Mouse (Mus musculus): Measurements from ENCODE around the gene Adh4.
A peak's percentile ranks its signal among the peaks of the same experiment; 100 is the strongest.
"Not testable (repeated sequence)": the region's sequence is repeated elsewhere in the genome, so short reads cannot be mapped to it uniquely, and the experiment has no call there.

Gene Adh4

DNA sequence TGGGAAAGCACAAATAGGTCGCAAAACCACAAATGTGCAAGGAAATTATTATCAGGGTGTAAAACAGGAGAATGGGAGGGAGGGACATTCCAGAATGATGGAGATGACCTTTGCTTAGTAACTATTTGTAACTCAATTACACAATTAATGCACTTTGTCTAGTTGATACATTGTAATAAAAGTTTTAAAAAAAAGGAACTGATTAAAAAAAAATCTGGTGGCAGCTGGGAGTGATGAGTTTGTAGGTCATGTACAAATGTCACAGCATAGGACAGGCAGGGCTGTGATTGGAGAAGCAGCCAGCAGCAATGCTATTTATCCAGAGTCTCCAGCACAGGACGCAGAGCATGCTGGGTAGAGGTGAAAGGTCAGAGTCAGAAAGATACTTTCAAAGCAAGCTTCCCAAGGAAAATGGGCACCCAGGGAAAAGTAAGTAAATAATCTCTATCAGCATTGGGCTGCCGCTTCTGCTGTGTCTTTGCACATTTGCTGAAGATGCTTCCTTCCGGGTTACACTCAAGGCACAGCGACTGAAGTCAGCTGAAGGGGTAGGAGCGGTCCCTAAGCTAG is at the start of gene Adh4:
Adh4 (plus strand) TSS at position 346 of the 570 bp plus-strand sequence.
- no peak for DNase-seq

DNA sequence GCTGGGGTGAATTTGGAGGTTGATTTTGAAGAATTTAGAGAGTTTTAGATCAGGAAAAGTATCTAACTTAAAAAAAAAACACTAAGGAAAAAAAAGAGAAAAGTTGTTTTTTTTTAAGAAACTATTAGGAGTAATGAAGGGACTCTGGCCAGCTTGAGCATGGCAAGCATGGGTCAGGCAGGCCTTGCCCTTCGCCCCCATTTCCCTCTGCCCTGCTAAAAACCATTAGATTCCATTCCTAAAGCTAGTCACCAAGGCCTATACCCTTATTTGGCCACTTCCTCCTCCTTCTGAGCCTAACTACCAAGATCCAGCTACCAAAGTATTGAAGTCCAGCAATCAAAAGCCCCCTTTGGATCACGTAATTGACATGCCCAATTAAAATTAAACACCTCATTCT is 49.1 kb upstream of the Adh4 start:
- DNase-seq: no peak

DNA sequence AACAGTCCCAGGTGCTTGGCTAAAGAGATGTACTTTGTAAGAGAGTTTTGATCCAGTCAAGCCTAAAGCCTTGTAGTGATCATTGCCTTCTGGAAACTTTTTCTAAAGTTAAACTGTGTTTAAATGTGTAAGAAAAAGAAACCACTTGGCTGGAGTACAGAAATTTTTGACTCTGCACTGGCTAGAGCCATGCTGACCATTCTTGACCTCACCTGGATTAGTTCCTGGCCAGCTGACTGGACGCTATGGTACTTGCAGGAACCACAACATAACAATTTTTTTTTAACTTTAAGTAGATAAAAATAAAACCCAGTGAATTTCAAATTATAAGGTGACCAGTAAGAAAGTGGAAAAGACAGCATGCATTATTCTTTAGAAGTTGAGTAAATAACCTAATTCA is 45.7 kb upstream of the Adh4 start:
- no peak for DNase-seq

DNA sequence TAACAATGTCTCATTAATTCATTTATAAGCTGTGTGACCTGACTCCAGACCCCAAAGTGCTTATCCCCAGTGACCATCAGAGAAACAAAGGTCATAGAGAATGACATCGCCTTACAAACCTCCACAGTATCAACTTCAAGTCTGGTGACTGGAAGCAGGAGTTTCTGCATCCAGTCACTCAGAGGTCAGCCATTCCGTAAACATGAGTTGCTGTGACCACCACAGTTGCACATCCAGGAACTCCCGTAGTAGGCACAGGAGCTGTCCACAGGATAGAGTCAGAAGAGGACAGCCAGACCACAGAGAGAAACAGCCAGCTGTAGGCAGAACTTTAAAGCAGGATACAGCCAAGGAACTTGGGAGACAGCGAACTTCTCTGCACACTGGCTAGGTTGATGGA is 45.0 kb upstream of the Adh4 start:
- DNase-seq: not testable (repeated sequence)

DNA sequence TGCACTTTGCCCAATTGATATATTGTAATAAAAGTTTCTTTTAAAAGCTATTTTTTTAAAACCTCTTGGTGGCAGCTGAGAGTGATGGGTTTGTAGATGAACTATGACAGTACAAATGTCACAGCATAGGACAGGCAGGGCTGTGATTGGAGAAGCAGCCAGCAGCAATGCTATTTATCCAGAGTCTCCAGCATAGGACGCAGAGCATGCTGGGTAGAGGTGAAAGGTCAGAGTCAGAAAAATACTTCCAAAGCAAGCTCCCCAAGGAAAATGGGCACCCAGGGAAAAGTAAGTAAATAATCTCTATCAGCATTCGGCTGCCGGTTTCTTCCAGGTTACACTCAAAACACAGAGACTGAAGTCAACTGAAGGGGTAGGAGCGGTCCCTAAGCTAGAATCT is 41.3 kb upstream of the Adh4 start:
- DNase-seq: no peak

DNA sequence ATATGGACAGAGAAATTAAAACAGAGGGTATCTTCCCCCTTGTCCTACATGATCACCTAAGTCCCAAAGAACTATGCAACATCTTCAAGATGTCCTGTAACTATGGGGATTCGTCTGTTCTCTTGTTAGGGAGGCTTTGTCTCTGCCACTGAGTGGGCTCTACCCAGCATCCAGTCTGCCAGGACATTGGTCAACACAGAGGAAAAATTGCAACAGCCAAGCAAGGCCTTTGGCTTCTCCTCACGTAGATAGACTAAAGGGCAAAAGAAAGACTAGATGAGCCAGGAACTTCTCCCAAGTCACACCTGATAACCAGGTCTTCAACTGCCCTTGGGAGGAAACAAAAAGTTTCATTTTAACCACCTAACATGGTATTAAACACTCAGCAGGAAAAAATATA is 40.1 kb upstream of the Adh4 start:
- DNase-seq: no peak

DNA sequence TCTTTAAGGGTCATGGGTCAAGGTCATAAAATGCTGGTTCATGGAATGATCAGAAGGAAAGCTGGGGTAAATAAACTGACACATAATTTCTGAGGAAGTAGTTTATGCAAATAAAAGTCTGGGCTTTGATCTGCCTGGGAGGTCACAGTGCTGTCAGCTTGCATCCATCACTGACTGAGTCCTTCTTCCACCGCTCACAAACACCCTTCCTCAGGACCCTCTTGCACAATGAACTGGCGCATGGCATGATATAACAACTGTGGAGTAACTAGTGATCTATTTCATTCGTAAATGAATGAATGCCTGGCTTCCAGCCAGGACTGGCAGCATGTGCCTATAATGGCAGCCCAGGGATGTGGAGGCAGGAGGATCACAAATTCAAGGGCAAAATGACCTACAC is 34.1 kb upstream of the Adh4 start:
- peak; percentile 63 for DNase-seq

DNA sequence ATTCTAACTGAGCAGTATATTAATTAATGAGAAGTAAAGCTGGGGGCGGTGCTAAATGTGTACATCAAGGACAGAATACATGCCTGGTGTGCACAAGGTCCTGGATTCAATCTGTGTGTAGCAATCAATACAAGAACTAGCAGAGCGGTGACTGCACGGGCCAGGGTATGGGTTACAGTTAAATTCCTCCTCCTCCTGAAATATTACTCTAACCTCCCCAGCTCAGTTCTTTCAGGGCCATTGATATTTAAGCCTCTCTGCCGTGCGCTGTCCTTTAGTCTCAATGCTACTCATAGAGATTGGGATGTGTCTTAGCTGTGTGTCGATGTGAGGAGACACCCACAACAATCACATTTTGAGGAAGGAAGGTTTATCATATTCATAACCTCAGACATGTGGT is 28.1 kb upstream of the Adh4 start:
- no peak for DNase-seq

DNA sequence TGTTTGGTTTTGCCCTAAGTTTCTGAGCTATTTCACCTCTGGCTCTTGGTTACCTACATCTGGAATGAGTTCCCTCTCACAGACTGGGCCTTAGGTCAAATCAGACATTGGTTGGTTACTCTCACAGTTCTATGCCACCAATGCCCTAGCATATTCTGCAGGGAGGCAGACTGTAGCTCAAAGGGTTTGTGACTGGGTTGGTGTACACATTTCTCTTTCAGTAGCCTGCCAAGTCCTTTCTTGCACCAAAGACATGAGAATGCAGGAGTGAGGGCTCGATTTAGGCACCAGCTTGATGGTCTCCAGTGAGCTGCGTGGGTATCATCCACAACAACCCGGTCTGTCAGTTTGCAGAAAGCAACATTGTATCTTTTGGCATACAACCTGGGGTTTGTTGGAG is 10.4 kb upstream of the Adh4 start:
- no peak for DNase-seq

DNA sequence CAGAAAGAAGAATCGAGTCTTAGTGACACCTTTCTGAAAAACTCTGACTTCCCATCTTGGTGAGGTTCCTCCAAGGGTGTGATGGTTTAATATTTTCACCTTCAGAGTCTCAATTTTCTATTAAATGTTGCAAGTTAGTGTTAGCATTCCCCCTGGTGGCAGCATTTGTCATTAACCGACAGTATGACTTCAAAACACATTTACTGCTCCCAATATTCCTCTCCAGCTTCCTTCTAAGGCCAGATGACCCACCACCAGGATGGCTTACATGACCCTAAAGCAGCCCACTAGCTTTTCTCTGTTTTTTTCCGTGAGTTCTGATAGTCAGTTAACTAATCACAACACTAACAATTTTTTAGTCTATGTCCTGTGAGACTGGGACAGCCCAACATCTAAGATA is 9.9 kb upstream of the Adh4 start:
- DNase-seq: peak; percentile 75

DNA sequence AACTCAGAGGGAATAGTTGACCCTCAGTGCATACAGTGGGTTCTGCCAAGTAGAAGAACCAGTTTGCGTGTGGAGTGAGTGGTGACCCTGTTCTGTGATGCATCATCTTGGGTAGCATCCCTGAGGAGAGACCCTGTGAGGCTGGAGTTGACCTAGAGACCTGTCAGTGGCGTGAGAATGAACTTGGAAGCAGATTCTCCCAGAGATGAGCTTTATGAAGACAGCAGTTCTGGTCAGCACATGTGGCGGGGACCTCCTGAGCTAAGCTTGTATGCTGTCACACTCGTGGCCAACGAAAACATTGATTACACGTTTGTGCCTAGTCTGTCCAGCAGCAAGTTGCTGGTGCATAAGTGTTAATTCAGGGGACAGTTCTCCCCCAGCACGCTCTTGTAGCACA is 9.4 kb upstream of the Adh4 start:
- DNase-seq: no peak

DNA sequence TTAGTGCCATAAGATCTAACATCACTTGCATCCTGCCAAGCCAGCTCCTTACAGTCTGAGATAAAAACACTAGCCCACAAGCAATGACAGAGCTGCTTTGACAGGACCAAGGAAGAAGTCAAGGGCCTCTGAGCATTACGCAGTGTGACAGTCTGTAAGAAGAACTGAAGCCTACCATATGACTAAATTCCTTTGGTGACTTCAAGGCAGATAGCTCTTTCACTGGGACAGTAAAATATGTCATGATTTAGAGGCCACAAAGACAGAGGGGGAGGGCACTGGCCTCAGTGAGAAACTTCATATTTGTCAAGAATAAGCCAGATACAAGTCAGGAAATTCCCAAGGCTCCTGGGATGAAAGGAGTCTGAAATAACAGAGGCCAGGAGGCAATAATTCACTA is 7.3 kb upstream of the Adh4 start:
- DNase-seq: no peak

DNA sequence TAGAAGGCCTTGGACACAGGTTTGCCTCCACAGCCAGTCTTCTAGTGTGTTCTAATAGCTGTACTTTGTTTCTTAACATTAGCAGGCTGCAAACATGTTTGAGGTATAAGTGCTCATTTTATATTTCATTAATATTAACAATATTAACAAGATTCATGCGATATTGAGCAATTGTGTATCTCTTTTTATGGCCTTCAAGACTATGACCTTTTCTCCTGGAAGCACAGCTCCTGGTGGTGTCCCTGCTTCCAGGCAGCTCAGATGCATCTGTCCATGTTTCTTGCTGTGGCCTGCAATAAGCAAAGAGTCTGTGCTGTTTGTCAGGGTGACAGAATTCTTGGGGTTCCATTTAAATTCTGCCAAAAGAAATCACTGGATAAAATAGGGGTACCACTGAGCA is 5.7 kb upstream of the Adh4 start:
- DNase-seq: no peak

DNA sequence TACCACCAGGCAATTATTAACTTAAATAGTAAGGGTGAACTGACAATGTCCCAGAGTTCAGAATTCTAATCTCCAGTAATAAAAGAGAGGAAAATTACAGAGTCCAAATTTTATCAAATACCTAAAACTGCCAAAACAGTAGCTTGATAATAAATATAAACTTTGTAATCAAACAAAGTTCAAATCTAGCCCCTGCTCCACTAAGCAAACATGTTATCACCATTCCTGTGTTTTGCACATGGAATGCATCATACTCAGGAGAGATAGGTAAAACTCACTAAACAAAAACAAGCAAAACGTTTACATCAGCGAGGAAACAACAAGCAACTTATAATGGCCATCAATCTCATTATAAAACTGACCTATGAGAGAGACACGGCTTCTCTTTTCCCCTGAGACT is 5.1 kb upstream of the Adh4 start:
- no peak for DNase-seq

DNA sequence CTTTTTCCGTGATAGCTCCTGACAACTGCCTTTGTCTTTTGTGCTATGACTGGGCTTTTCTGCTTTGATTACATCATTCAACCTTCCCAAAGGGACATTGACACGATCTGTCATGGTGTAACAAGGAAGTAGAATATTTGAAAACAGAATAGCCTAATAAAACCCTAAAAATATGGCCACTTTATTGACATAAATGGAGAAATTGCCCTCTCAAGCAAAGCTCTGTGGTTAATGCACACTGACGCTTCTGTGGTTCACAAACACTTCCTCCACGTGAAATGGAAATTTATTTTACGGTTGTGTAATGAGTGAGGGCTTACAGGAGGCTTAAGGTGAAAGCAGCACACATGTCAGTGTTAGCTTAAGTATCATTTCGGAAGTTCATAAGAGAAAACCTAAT is 4.1 kb downstream of the Adh4 start:
- no peak for DNase-seq

DNA sequence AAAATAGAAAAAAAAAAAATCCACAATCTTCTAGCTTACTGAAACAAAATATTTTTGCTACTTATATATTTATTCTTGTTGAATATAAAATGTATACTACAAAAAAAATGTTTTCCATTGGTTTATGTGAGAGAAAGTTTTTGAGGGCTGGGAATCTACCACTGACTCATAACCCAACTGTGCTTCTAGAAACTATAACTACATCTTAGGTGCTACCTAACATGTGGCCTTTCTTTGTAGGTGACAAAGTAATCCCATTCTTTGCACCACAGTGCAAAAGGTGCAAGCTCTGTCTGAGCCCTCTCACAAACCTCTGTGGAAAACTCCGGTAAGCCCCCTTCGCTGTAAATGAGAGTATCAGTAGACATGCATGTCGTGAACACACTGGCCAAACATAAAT is 5.1 kb downstream of the Adh4 start:
- DNase-seq: no peak

DNA sequence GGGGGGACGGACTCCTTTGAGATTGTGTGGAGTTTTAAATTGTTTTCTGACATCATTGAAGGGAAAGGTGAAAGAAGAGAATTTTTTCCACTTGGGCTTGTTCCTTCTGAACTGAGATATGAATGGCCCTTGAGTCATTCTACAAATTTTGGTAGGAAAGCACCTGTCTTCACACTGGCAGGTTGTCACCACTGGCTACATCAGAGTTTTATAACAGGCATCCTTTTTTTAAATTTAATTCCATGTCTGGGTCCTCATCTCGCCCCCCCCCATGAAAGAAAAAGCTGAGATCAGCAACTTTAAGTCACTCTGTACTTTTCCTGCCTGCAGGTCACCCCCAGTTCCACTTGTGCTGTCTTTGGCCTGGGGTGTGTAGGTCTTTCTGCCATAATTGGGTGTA is 8.4 kb downstream of the Adh4 start:
- no peak for DNase-seq

DNA sequence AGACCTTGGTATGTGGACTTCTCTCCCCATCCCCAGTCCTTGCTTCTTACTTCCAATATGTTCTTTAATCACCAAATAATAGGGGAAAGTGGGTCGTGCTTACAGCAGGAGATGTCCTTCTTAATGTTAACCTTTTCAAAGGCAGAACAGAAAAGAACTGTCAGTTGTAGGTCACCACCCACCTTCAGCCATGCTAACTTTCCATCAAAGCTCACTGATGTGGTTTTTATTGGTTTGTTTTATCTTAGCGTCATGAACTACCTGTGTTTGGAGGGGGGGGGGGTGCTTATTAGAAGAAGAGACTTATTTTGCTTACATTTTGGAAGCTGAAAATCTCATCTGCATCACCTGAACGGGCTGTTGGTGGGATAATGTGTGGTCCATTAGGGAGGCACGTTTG is 9.0 kb downstream of the Adh4 start:
- no peak for DNase-seq

DNA sequence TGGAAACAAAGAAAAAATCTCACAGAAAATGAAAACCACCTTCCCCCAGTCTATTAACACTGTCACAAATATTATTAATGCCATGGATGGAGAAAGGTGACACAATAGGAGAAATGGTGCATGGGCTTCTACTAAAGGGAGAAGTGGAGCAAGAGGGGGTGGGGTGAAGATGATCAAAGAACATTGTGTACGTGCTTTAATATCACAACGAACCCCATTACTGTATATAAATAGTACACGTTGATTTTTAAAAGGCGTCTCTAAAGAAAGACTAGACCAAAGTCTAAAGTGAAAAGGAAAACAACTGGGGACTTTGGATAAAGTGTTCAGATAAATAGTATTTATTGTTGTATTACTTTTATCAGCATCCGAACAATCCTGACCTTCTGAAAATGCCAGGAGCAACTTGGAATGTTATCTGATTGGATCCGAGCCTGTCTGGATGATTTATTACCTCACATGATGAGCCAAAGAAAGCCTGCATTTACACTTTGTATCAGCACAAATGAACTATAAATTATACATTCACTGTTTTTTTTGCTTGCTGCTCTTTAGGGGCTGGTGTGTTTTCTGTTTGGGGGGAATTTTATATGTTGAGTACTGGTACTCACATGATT is 15.2 kb downstream of the Adh4 start:
- no peak for DNase-seq

DNA sequence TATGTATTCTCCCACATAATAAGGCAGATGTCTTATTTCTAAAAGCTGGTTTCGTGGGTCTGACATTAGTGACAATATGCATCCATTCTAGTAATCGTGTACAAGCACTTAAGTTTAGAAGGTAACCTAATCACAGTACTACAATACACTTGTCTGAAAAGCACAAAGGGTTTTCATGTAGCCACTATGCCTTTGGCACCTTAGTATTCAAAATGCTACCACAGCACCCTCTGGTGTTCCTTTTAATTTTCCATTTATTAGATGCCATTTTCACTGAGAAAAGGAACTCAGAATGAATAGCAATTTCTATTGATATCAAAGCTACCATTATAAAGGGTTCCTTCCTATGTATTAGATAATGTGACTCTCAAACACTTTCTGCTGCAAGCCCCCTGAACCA is 16.6 kb downstream of the Adh4 start:
- DNase-seq: peak; percentile 50

DNA sequence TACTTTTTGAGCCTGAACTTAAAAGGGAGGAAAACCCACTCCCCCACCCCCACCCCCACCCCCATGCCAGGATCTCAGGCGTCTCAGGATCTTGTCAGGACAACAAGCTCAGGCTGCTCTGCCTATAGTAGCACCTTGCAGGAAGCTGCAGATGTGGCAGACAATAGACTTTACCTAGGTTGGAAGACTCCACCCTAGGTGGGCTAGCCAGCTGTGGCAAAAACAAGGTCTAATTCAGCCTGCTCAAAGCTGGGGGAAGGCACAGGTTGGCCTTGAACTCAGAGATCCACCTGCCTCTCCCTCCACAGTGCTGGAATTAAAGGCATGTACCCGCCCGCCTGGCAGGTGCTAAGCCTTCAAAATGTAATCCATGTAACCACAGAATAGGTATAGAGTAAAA is 23.4 kb downstream of the Adh4 start:
- DNase-seq: no peak

DNA sequence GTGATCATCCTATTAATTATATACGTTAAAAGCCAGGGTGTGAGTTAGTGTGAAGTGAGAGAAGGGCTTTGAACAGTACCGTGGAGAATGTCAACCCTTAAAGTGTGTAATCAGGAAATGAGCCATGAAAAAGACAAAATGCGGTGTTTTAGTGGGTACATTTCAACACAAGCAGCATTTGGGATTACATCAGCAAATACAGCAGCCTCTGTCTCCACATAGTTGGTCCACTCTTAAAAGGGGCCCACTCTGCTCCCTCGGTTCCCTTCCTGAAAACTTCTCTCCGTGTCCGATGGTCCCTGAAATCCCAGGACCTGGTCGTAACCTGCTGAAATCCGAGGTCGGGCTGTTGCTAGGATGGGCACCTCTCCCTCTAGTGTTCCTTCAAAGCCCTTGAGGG is 26.9 kb downstream of the Adh4 start:
- DNase-seq: no peak

DNA sequence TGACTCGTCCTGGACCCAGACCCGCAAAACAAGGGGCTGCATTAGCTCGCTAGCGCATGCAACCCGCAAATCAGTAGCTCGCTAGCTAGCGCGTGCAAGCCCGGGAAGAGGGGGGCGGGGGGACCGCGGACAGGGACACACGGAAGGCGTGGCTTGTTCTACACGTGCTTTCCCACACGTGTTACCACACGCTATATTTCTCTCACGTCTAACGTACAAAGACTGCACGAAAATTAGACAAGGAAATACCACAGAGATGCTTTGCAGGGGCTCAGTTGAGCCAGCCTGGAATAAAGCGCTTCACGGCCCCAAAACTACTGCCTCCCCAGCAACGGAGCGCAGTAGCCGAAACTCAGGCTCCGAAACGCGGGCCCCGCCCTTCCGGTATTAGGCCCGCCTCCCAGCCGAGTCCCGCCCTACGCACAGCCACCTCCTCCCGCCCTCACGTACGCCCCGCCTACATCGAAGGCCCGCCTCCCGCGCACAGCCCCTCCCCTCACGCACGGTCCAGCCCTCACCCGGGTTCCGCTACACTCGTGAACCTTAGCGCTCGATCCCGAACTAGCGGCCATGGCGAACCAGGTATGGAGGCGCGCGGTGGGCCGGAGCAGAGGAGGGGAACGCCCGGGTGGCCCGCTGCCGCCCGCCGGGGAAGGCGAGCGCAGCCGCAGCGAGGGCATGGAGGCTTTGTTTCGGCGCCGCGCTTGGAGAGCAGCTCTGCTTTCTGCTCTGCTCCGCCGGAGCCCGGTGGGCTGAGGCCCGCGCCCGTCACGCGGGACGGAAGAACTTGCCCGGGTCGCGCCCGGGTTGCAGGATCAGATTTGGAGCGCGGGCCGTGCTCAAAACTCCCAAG is 27.6 kb downstream of the Adh4 start, which contains the start of gene Adh5:
Adh5 (plus strand) TSS at position 482 of the 853 bp plus-strand sequence.
- DNase-seq: peak; percentile 92

DNA sequence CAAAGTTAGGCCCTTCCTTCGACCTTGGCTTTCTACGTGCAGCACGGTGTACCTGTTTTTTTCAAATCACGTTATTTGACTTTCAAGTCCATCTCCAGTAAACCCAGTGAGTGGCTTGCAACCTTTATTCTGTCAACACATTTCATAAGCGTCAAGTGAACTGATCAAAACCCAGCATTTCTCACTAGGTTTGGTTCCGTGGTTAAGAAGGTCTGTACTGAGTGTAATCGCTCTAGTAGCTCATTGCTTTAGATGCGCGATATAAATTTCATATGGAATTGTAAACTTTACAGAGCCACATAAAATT is 28.2 kb downstream of the Adh4 start:
- no peak for DNase-seq
